Mouse (Mus musculus) liver, postnatal 0 days (tissue): ENCODE data around the gene Zfp618.

Experiments used
- CTCF ChIP-seq: sonication (generic); IDR thresholded peaks from 2 replicates; pipeline ENCODE4 v1.5.1; 2016; ENCODE audit warnings: antibody characterized with exemption, low read depth
- EP300 ChIP-seq: IDR thresholded peaks from 2 replicates; pipeline ENCODE4 v1.6.1; 2016; ENCODE audit warnings: antibody characterized with exemption, low read depth, mild to moderate bottlenecking

GRCm38 (mm10) chr4:63073139-63073538, 107.8 kb downstream of the Zfp618 start:
- TF ChIP-seq CTCF (no peak), EP300 (no peak)
